Mouse (Mus musculus) kidney, postnatal 0 days (tissue): ENCODE data around the gene Inpp5a. TPM values are rescaled to one million over a fixed set of nuclear protein-coding genes. Genes with fewer than 3 reads are reported as not detected.

Experiments
- ATAC-seq: fragments of 200-750 bp; cut with Nextera tagmentation; replicated peaks from 2 replicates; pipeline ENCODE4 v1.8.0; 2017; ENCODE audit warnings: low read depth, moderate number of reproducible peaks, moderate TSS enrichment, moderate library complexity; ENCODE audit not compliant: low FRiP score
- DNase-seq: peaks from one replicate; pipeline ENCODE4 v3.0.0-alpha.2; 2016; ENCODE audit warnings: low spot score
- H3K27ac ChIP-seq: fragments of 300-500 bp; sonication (generic); 2 replicates; pipeline ENCODE4 v1.5.1; 2014; ENCODE audit warnings: mild to moderate bottlenecking
- H3K27me3 ChIP-seq: fragments of 300-500 bp; sonication (generic); 2 replicates; pipeline ENCODE4 v1.6.1; 2014; ENCODE audit warnings: low read length, mixed read lengths; ENCODE audit not compliant: insufficient read depth
- H3K36me3 ChIP-seq: fragments of 300-500 bp; sonication (generic); 2 replicates; pipeline ENCODE4 v1.6.1; 2014; ENCODE audit warnings: low read length, mixed read lengths; ENCODE audit not compliant: insufficient read depth
- H3K4me1 ChIP-seq: fragments of 300-500 bp; sonication (generic); replicated peaks from 2 replicates; pipeline ENCODE4 v1.6.1; 2014; ENCODE audit warnings: antibody characterized with exemption, low read length, mixed read lengths; ENCODE audit not compliant: insufficient read depth
- H3K4me2 ChIP-seq: fragments of 300-500 bp; sonication (generic); 2 replicates; pipeline ENCODE4 v1.6.1; 2014; ENCODE audit warnings: mild to moderate bottlenecking, low read length, moderate library complexity, mixed read lengths
- H3K4me3 ChIP-seq: fragments of 300-500 bp; sonication (generic); replicated peaks from 2 replicates; pipeline ENCODE4 v1.5.1; 2014; ENCODE audit warnings: low read depth, low read length
- H3K9ac ChIP-seq: fragments of 300-500 bp; sonication (generic); 2 replicates; pipeline ENCODE4 v1.6.1; 2014; ENCODE audit warnings: low read depth, low read length
- H3K9me3 ChIP-seq: fragments of 300-500 bp; sonication (generic); replicated peaks from 2 replicates; pipeline ENCODE4 v1.6.1; 2016; ENCODE audit warnings: low read length, inconsistent platforms, mixed read lengths
- CTCF ChIP-seq: IDR thresholded peaks from 2 replicates; pipeline ENCODE4 v1.5.1; 2016; ENCODE audit warnings: antibody characterized with exemption, low read depth, mild to moderate bottlenecking, moderate library complexity
- WGBS: fragments of 180-500 bp; shearing (Covaris S2); extraction: QIAGEN DNeasy Blood & Tissue Kit; methylation state at CpG from one replicate; pipeline ENCODE4 v1.1.7; 2014; 5-methylcytosine and 5-hydroxymethylcytosine counted together
- polyA plus RNA-seq: library from polyadenylated mRNA; unstranded; fragments of >200 nt; fragmentation: Nextera tagmentation; extraction: Ambion mirVana; gene quantifications from 2 replicates; pipeline ENCODE4 v1.2.1, GENCODE M21; 2015

Gene Inpp5a
- polyA plus RNA-seq: 21.0 and 24.3 TPM in 2 replicates

DNA sequence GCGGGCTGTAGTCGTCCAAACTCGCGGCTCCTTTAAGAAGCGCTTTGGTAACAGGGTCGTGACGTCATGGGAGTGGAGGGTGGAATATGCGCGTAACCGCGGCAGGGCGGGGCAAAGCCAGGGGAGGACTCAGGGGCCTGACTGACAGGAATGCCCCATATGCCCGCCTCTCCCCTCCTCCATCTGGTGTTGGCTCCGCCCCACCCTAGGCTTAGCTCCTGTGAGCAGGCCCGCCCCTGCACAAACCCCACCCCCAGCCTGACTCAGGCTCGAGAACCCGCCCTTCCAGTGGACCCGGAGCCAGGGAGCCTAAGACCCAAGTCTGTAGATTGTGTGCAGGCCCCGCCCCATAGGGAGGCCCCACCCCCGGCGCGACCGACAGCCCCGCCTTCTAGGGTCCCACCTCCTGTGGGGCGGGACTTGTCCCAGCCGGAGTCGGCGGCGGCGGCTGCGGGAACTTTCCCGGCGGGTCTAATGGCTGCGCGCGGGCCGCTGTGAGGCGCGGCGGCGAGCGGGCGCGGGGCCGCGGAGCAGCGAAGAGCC, at the start of gene Inpp5a:
TSS of gene Inpp5a (plus strand) at position 440 of the 543 bp plus-strand sequence.
- Histone ChIP-seq H3K9ac (peak within 1 kb of the TSS; percentile 94), H3K36me3 (no peaks in the 10 kb centered on the region), H3K27me3 (no peaks in the 10 kb centered on the region), H3K4me1 (peaks cover 24% of the 10 kb centered on the region), H3K4me2 (peak within 1 kb of the TSS; percentile 79), H3K27ac (peak within 1 kb of the TSS; percentile 78), H3K9me3 (no peaks in the 10 kb centered on the region), H3K4me3 (peak within 1 kb of the TSS; percentile 89)
- WGBS: 1% methylated on average over 46 of the region's 47 CpGs
- ATAC-seq: peak; percentile 98
- no peak for TF ChIP-seq CTCF
- DNase-seq: peak; percentile 100

DNA sequence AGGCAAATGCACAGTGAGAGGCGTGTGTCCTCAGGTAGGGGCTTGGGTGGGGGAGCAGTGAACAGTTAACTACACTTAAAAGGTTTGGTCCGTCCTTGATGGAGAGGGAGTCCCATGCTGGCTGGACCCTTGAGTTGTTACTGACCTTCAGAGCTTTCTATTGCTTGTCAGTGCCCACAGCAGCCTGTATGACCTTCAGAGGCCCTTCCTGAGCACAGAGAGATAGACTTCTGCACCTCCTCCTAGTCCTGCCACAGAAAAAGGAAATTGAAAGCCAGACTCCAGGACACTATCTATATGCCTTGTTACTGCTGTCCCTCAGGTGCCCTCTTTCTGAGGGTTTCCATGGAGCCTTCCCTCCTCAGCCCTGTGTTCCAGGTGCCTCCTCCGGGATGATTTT, 49.7 kb upstream of the Inpp5a start:
- no peak for TF ChIP-seq CTCF
- no peak for DNase-seq

DNA sequence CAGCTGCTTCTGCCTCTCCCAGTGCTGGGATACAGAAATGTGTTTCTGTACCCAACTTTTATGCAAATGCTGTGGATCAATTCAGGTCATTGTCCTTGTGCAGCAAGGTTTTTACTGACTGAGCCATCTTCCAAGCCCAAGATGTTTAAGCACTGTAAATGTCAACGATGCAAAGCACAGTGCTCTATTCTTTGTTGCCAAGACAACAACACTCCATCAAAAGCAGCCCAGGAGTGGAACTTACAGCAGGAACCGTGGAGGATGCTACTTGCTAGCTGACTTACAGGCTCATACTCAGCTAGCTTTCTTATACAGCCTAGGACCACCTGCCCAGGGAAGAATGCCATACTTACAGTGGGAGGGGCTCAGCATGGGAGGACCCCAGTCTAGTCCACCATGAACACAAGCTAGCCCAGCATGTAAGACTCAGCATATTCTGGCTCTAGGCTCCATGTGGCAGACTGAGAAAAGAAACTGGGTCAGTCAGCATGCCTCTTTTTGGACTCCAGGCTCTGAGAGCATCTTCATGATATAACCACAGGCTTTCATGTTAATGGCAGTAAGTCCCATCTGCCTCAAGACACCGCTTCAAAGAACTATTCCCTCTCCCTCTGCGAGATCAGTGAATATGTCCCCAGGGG, 47.8 kb upstream of the Inpp5a start:
- DNase-seq (no peak), ATAC-seq (no peak)
- Histone ChIP-seq H3K27me3 (no peaks in the 10 kb centered on the region), H3K4me2 (no peak overlapping the region), H3K36me3 (no peaks in the 10 kb centered on the region), H3K9me3 (no peaks in the 10 kb centered on the region), H3K4me3 (no peak overlapping the region), H3K4me1 (no peaks in the 10 kb centered on the region), H3K9ac (no peak overlapping the region), H3K27ac (no peak overlapping the region)
- whole genome bisulfite sequencing: 75% methylated on average over 4 of the region's 4 CpGs
- no peak for TF ChIP-seq CTCF

More for the DNA sequence above, 49.7 kb upstream of the Inpp5a start:
- no peaks in the 10 kb centered on the region for H3K4me1 ChIP-seq
- 77% methylated on average over 3 of the region's 3 CpGs for WGBS
- no peak overlapping the region for H3K27ac ChIP-seq
- H3K36me3 ChIP-seq: no peaks in the 10 kb centered on the region
- H3K4me2 ChIP-seq: no peak overlapping the region
- H3K27me3 ChIP-seq: no peaks in the 10 kb centered on the region
- H3K9ac ChIP-seq: no peak overlapping the region
- ATAC-seq: no peak
- no peaks in the 10 kb centered on the region for H3K9me3 ChIP-seq
- no peak overlapping the region for H3K4me3 ChIP-seq

DNA sequence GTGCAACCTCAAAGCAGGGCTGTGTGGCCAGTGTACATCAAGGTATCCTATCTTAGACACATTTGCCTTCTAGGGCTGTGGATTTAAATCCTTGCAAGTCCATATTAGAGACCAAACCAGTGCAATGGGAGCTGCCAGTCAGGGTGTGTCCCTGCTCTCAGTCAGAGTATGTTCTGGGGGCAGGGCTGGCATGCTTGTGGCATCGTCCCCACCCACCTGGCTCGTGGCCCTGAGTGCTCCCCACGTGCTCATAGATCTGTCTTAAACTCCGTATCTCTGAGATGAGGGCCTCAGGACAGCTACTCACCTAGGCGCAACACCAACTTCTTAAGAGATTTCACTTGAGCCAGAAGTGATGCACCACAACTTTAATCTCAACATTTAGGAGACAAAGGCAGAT, 46.1 kb upstream of the Inpp5a start:
- no peak overlapping the region for H3K4me3 ChIP-seq
- H3K9ac ChIP-seq: no peak overlapping the region
- no peaks in the 10 kb centered on the region for H3K4me1 ChIP-seq
- DNase-seq (no peak), ATAC-seq (no peak)
- no peak overlapping the region for H3K4me2 ChIP-seq
- H3K27me3 ChIP-seq: no peaks in the 10 kb centered on the region
- WGBS: 81% methylated on average over 5 of the region's 5 CpGs
- TF ChIP-seq CTCF: no peak
- H3K36me3 ChIP-seq: no peaks in the 10 kb centered on the region
- H3K9me3 ChIP-seq: no peaks in the 10 kb centered on the region
- no peak overlapping the region for H3K27ac ChIP-seq

DNA sequence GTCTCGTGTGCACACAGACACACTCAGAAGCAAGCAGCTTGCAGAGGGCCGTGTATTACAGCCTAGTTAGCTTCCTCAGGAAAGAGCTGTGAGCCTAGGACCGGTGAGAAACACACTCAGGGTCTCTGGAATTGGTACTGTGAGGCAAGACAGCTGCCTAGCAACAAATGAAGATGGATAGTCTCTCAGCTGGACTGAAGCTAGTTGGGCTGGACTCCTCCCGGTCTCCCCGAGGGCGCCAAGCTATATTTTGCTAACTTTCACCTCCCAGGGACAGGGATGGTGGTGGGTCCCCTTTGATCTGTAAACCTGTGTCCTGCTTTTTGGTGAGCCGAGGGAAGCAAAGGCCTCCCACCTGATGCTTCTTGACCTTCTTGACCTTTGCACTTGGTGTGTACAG, 41.9 kb upstream of the Inpp5a start:
- TF ChIP-seq CTCF: no peak
- no peak overlapping the region for H3K27ac ChIP-seq
- H3K4me1 ChIP-seq: no peaks in the 10 kb centered on the region
- no peak overlapping the region for H3K4me3 ChIP-seq
- H3K27me3 ChIP-seq: no peaks in the 10 kb centered on the region
- DNase-seq: no peak
- no peaks in the 10 kb centered on the region for H3K9me3 ChIP-seq
- no peaks in the 10 kb centered on the region for H3K36me3 ChIP-seq
- H3K9ac ChIP-seq: no peak overlapping the region
- WGBS: 37% methylated on average over 7 of the region's 7 CpGs
- ATAC-seq: no peak
- H3K4me2 ChIP-seq: no peak overlapping the region

DNA sequence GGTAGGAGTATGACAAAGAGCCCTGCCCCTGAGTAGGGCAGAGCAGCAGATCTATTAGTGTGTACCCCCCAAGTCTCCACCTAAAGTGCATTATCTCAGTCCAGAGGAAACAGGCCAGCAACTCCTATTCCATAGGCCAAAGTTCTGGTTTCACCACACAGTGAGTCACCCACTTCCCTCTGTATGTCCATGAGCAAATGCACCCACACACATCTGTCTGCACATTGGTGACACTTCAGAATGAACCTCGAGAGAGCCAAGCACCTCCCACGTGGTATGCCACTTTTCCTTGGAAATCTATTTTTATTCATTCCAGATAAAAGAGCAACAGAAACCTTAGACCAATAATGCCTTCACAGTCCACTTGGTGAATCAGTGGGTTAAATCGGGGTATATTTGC, 38.3 kb upstream of the Inpp5a start:
- TF ChIP-seq CTCF: no peak
- no peaks in the 10 kb centered on the region for H3K4me1 ChIP-seq
- H3K4me3 ChIP-seq: no peak overlapping the region
- DNase-seq: no peak
- no peak for ATAC-seq
- H3K27me3 ChIP-seq: no peaks in the 10 kb centered on the region
- H3K36me3 ChIP-seq: no peaks in the 10 kb centered on the region
- no peak overlapping the region for H3K9ac ChIP-seq
- H3K9me3 ChIP-seq: no peaks in the 10 kb centered on the region
- no peak overlapping the region for H3K4me2 ChIP-seq
- 55% methylated on average over 3 of the region's 3 CpGs for WGBS
- H3K27ac ChIP-seq: no peak overlapping the region
